Mouse (Mus musculus) right cerebral cortex, postnatal 4 days (tissue): ENCODE data around the gene Olfr1129.
"Not testable (repeated sequence)": the region's sequence is repeated elsewhere in the genome, so short reads cannot be mapped to it uniquely, and the experiment has no call there.

Experiments used
- DNase-seq: peaks from one replicate; pipeline ENCODE4 v3.0.0-alpha.2; 2022

The Olfr1129 gene

GRCm38 (mm10) chr2:87573602-87574001 lies at the start of gene Olfr1129:
Gene Olfr1129 (plus strand): TSS chr2:87573902.
- not testable (repeated sequence) for DNase-seq

DNA sequence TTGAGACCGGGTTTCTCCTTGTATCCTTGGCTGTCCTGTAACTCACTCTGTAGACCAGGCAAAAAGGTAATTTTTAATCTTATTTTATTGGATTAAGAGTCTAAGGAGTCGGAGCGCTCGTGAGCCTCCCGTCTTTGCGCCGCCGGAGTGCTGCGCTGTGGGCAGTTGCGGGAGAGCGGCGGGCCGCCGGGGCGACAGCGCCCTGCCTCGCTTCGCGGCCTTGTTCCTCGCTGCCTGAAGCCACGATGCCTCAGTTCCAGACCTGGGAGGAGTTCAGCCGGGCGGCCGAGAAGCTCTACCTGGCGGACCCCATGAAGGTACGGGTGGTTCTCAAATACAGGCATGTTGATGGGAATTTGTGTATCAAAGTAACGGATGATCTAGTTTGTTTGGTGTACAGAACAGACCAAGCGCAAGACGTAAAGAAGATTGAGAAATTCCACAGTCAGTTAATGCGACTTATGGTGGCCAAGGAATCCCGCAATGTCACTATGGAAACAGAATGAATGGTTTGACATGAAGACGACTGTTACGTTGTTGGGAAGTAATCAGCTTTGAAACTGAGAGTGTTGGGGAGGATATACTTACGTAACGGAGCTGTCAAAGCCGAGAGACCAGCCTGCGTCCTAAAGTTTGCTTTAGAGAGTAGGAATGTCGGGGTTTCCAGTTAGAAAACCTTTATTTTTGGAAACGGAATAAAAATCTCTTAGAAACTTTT lies 47.6 kb upstream of the Olfr1129 start:
- DNase-seq: peak; percentile 1

GRCm38 (mm10) chr2:87531496-87531895 lies 42.2 kb upstream of the Olfr1129 start, which contains the start of gene Olfr153:
Gene Olfr153 (plus strand): TSS chr2:87531796.
- DNase-seq: no peak

DNA sequence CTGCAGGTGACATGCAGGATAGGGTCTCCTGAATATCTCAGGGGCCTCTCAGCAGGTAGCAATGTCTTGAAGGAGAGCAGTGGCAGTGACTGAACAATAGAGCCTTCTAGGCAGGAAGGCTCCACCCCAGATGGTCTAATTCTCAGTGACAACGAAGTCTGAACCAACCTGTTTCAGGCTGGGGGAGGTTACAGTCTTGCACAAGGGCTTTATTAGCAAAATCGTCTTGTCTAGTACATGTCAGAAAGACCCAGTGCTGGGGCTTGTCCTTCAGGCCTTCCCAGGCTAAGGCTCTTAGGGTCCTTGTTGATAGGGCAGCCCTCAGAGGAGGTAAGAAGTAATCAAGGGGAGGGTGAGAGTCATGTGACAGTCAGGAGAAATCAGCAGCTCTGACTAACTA lies 38.9 kb upstream of the Olfr1129 start:
- no peak for DNase-seq

DNA sequence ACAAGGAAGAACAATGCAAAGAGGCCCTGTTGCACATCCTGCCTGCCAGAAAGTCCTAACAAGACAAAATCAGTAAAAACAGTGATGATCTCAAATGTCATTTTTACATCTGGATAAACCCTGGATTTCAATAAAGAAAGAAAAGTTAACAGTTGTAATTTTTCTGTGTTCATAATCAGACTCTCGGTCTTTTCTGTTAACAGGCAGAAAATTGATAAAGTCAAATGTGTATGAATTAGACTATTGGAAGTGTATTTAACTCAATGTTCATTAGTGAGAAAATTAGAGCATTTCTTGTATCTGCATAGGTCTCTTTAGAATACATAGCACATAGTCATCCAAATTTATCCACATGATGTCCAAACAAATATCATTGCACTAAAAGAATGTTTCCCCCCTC lies 28.3 kb upstream of the Olfr1129 start, which contains the start of gene Olfr1128:
TSS of gene Olfr1128 (minus strand) at position 101 of the 400 bp plus-strand sequence.
- no peak for DNase-seq

DNA sequence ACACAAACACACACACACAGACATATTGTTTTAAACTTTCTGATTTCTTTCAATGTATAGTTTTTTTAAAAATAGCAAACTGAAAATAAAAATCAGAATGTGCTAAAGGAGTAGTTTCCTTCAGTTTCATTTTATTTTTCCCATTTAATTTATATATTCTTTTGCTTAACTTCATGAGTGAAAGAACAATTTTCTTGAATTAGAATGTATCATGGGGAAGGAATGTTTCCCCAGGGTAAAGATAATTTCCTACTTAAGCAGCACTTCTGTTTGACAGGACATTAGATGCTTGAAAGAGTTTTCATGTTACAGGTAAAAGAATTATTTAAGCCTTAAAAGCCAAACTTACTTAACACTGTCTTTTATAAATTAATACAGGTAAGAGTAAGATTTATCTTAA lies 32.2 kb downstream of the Olfr1129 start, which contains the start of gene Olfr1130:
TSS of gene Olfr1130 (plus strand) at position 301 of the 400 bp plus-strand sequence.
- not testable (repeated sequence) for DNase-seq

GRCm38 (mm10) chr2:87626804-87627203 lies 53.1 kb downstream of the Olfr1129 start, which contains the start of gene Olfr1131:
Gene Olfr1131 (plus strand): TSS chr2:87627104.
- no peak for DNase-seq
